Mouse (Mus musculus): ENCODE results near the gene Ywhag. TPM values are rescaled to one million over a fixed set of nuclear protein-coding genes. Genes with fewer than 3 reads are reported as not detected.

Gene Ywhag
- polyA plus RNA-seq, 1 experiment from 2014 or later: 720 TPM

DNA sequence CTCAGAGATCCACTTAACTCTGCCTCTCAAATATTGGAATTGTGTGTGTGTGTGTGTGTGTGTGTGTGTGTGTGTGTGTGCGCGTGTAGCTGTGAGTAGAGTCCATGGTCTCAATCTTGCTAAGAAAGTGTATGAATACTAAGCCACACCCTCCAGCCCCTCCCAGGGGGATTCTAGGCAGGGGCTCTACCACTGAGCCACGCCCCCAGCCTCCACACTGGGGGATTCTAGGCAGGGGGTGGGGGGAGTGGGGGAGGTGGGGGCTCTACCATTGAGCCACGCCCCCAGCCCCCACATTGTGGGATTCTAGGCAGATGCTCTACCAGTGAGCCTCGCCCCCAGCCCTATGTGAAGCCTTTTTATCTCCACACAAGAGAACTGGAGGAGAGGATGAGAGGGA is 12.2 kb upstream of the Ywhag start:
- ATAC-seq (replicated peaks): no peak
- H3K27me3 ChIP-seq: no peaks in the 10 kb centered on the region
- H3K27ac ChIP-seq (replicated peaks): no peak overlapping the region
- H3K4me3 ChIP-seq: no peak overlapping the region
- H3K36me3 ChIP-seq: no peaks in the 10 kb centered on the region
- no peak overlapping the region for H3K4me2 ChIP-seq (replicated peaks)
- 78% methylated on average over 5 of the region's 5 CpGs for WGBS
- no peak overlapping the region for H3K9ac ChIP-seq (replicated peaks)
- H3K9me3 ChIP-seq: no peaks in the 10 kb centered on the region
- H3K4me1 ChIP-seq: peaks cover 9% of the 10 kb centered on the region

DNA sequence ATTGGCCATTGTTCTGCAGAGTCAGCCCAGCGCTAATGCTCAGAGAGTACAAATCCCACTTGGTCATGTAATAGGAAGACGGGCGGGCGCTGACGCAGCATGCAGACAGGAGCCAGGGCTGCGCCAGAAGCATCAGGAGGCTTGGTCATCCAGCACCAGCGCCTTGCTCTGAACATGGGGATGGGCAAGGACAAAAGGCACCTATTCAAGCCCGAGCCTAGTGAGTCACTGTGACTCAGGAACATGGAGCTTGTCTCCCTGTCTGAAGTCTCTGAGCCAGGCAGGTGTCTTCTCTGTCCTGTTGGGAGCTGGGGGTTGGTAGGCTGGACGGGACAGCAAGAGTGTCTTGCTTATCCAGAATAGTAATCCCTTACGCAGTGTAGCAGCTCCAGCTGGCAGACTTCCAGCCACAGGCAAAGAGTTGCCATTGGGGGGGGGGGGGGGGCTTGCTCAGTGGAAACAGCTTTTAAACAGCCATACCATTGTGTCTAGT is 11.5 kb upstream of the Ywhag start:
- 35% methylated on average over 10 of the region's 10 CpGs for WGBS
- H3K9ac ChIP-seq (replicated peaks): no peak overlapping the region
- H3K4me1 ChIP-seq: peaks cover 9% of the 10 kb centered on the region
- no peaks in the 10 kb centered on the region for H3K27me3 ChIP-seq
- no peak for ATAC-seq (replicated peaks)
- H3K36me3 ChIP-seq: no peaks in the 10 kb centered on the region
- H3K4me3 ChIP-seq: no peak overlapping the region
- H3K9me3 ChIP-seq: no peaks in the 10 kb centered on the region
- no peak overlapping the region for H3K27ac ChIP-seq (replicated peaks)
- H3K4me2 ChIP-seq (replicated peaks): 0 out of 2 replicates have a peak overlapping the region, but pooled peaks have one; percentile 5

DNA sequence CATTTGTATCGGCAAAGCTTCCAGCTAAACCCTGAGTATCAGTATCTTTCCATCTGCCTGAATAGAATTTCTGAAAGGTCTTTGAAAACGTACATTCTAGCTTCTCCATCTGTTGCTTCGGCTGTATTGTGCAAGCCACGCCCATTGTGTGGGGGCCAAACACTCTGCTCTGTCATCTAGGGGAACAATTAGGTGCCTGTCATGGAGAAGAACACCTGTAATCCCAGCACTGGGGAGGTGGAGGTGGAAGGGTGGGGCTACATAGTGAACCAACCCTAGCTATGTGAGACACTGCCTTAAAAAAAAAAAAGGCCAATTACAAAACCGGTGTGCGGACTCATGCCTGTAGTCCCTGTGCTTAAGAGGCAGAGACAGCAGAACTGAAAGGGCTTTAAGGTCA is 8.3 kb upstream of the Ywhag start:
- 63% methylated on average over 6 of the region's 6 CpGs for WGBS
- Histone ChIP-seq H3K4me3 (no peak overlapping the region), H3K4me2 (replicated peaks) (no peak overlapping the region), H3K9me3 (no peaks in the 10 kb centered on the region), H3K27me3 (no peaks in the 10 kb centered on the region), H3K27ac (replicated peaks) (no peak overlapping the region), H3K9ac (replicated peaks) (no peak overlapping the region), H3K4me1 (peaks cover 9% of the 10 kb centered on the region), H3K36me3 (no peaks in the 10 kb centered on the region)
- ATAC-seq (replicated peaks): no peak

DNA sequence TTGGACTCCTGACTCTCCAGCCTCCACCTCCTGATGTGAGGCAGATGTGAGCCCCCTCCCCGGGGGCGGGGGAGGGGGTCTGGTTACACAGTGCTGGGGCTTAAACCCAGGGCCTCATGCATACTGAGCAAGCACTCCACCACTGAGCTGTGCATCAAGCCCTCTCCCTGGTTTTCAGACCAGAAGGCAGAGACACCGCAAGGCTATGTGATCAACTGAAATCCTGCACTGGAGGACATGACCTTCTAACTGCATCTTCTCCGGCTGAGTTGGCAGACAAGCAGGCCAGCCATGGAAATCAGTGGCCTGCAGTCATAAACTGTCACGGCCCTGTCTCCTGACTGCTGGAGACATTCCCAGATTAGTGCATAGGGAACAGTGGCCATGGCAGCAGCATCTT is 6.2 kb upstream of the Ywhag start:
- H3K4me3 ChIP-seq: no peak overlapping the region
- H3K4me1 ChIP-seq: peaks cover under 1% of the 10 kb centered on the region; the same call in 1 of the 2 replicates
- H3K27ac ChIP-seq (replicated peaks): no peak overlapping the region
- no peaks in the 10 kb centered on the region for H3K36me3 ChIP-seq
- 69% methylated on average over 5 of the region's 5 CpGs for WGBS
- H3K4me2 ChIP-seq (replicated peaks): no peak overlapping the region
- no peak overlapping the region for H3K9ac ChIP-seq (replicated peaks)
- no peak for ATAC-seq (replicated peaks)
- no peaks in the 10 kb centered on the region for H3K27me3 ChIP-seq
- no peaks in the 10 kb centered on the region for H3K9me3 ChIP-seq

DNA sequence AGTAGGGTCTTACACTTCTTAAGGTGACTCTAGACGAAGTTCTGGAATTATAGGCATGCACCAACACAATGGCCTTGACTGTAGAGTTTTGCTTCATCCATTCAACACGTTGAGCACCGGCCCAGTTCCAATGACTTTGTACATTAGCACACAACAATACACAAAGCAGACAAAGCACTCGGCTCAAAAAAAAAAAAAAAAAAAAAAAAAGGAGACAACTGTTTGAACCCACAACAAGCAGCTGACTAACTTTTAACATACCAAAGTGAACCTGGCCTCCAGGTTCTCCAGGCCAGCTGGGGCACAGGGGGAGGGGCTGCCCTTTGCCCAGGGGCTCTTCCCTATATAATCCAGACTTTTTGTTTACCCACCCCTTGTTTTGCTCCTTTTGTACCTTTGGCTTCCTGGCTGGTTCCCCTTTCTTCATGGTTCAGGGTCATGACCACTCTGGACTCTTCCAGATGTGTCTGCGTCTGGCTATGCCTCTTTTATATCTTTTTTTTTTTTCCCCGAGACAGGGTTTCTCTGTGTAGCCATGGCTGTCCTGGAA is 1.3 kb upstream of the Ywhag start:
- Histone ChIP-seq H3K27me3 (no peaks in the 10 kb centered on the region), H3K4me3 (no peak overlapping the region), H3K9me3 (no peaks in the 10 kb centered on the region), H3K4me2 (replicated peaks) (no peak overlapping the region), H3K4me1 (peaks cover 27% of the 10 kb centered on the region), H3K36me3 (peaks cover 12% of the 10 kb centered on the region), H3K9ac (replicated peaks) (no peak overlapping the region), H3K27ac (replicated peaks) (0 out of 2 replicates have a peak overlapping the region, but pooled peaks have one; percentile 98)
- WGBS: 82% methylated on average over 6 of the region's 6 CpGs
- no peak for ATAC-seq (replicated peaks)

DNA sequence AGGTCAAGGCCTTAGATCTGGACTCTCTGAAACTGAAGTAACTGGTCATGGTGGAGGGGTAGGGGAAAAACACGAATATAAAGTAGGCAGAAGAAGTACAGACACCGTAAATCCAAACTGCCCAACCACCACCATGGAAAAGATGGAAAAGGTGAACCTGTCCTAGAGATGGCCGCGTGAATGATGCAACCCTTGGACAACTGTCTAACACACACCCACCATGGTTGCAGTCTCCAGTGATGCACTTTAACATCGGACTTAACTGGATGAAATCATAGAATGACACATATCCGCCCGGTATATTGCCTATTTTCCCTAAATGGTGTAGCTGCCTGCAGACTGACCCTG is 734 bp upstream of the Ywhag start:
- Histone ChIP-seq H3K9ac (replicated peaks) (peak overlapping the region; percentile 91; the same call in 1 of the 2 replicates), H3K36me3 (peaks cover 17% of the 10 kb centered on the region), H3K4me2 (replicated peaks) (peak overlapping the region; percentile 35), H3K4me3 (peak overlapping the region; percentile 89), H3K4me1 (peaks cover 32% of the 10 kb centered on the region), H3K9me3 (no peaks in the 10 kb centered on the region), H3K27me3 (no peaks in the 10 kb centered on the region), H3K27ac (replicated peaks) (peak overlapping the region; percentile 98)
- ATAC-seq (replicated peaks): no peak
- WGBS: 52% methylated on average over 7 of the region's 7 CpGs

DNA sequence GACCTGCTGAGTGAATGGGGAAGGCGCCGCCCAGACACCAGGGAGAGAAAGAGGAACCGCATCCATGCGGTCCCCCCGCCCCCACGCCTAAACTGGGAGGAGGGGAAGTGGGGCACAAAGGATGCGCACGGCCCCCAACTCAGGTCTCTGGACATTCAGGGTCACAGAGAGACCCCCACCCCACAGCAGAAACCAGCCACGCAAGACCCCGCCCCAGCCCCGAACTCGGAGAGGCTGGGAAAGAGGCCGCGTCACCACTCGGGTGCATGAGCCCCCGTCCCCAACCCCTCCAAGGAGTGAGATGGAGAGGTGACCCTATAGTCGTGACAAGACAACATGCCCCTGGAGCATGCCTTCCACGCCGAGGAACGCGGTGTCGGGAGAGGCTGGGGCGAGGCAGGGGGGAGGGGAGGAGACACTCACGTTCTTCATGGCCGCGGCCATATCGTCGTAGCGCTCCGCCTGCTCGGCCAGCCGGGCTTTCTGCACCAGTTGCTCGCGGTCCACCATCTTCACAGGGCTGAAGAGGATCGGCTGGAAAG is 445 bp downstream of the Ywhag start:
- 0% methylated on average over 35 of the region's 35 CpGs for WGBS
- H3K27ac ChIP-seq (replicated peaks): peak overlapping the region; percentile 98
- peaks cover 29% of the 10 kb centered on the region for H3K36me3 ChIP-seq
- H3K4me3 ChIP-seq: peak overlapping the region; percentile 89
- ATAC-seq (replicated peaks): peak; percentile 66
- H3K9me3 ChIP-seq: no peaks in the 10 kb centered on the region
- H3K27me3 ChIP-seq: no peaks in the 10 kb centered on the region
- H3K4me2 ChIP-seq (replicated peaks): peak overlapping the region; percentile 57
- H3K9ac ChIP-seq (replicated peaks): peak overlapping the region; percentile 91
- peaks cover 43% of the 10 kb centered on the region for H3K4me1 ChIP-seq

DNA sequence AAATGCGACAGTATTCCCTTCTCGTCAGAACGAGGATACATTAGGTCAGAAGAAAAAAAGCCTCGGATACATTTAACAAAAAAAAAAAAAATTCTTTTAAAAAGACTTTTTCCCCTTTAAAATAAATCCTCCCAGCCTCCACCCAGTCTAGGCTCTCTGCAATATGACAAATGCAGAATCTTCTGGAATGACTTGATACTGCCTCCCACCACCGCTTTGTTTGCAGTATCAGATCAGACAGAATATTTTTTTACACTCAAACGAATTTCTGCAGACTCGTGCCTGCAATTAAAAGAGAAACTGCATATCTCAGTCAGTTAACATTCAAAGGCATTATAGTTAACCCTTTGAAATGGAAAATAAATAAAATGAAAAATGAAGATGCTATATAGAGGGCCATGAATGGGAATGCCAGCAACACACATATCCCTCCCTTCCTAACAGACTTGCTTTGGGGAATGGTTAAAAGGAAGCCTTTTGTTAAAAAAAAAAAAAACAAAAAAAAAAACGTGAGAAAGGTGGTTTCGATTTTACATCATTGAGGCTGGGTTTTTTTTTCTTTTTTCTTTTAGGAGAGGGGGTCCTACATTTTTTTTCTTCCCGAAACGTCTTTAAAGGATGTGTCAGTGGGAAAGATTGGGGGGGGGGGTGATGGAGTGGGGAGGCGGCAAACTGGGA is 1.1 kb downstream of the Ywhag start:
- no peak for ATAC-seq (replicated peaks)
- Histone ChIP-seq H3K27me3 (no peaks in the 10 kb centered on the region), H3K36me3 (peaks cover 34% of the 10 kb centered on the region), H3K9ac (replicated peaks) (peak overlapping the region; percentile 91), H3K4me2 (replicated peaks) (peak overlapping the region; percentile 57), H3K27ac (replicated peaks) (peak overlapping the region; percentile 98), H3K4me1 (peaks cover 48% of the 10 kb centered on the region), H3K9me3 (no peaks in the 10 kb centered on the region), H3K4me3 (peak overlapping the region; percentile 89)
- 9% methylated on average over 12 of the region's 12 CpGs for WGBS

DNA sequence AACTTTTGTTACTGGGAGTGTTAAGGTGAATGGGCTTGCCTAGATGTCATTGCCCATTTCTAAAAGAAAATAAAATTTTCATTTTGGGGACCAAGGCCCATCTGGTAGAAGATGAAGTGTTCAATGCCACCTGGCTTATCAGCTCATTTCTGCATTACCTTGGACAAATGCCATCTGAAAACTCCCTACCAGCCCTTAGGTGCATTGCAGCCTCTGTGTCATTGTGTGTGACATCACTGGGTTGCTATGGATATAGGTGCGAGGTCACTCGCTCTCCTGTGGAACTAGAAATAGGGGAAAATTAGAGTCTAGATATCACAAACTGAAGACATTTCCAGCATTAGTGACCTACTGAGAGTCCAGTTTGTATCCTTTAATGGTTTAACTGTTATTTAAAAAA is 2.1 kb downstream of the Ywhag start:
- no peaks in the 10 kb centered on the region for H3K27me3 ChIP-seq
- no peaks in the 10 kb centered on the region for H3K9me3 ChIP-seq
- ATAC-seq (replicated peaks): no peak
- 59% methylated on average over 2 of the region's 2 CpGs for WGBS
- peak overlapping the region; percentile 57 for H3K4me2 ChIP-seq (replicated peaks)
- H3K9ac ChIP-seq (replicated peaks): peak overlapping the region; percentile 91
- peaks cover 34% of the 10 kb centered on the region for H3K36me3 ChIP-seq
- peak overlapping the region; percentile 89 for H3K4me3 ChIP-seq
- no peak overlapping the region for H3K27ac ChIP-seq (replicated peaks)
- H3K4me1 ChIP-seq: peaks cover 57% of the 10 kb centered on the region

DNA sequence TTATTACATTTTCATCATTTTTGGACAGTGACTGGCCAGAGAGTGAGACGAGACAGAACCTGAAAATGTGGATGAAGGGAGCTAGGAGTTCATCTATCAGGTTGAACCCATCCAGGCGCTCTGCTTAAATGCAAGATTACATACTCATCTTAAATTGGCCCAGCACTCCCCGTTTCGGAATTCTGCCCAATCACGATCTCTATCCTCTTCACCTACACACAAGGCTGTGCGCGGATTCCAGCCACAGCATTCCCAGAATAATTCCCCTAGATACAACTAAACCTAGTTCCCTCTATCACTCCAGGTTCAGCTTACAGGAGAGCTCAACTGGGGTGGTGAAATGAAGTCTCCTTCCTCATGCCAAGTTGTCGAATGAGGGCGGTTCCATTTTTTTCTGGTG is 2.9 kb downstream of the Ywhag start:
- H3K9me3 ChIP-seq: no peaks in the 10 kb centered on the region
- H3K4me3 ChIP-seq: peak overlapping the region; percentile 89
- peak overlapping the region; percentile 57 for H3K4me2 ChIP-seq (replicated peaks)
- ATAC-seq (replicated peaks): no peak
- no peak overlapping the region for H3K9ac ChIP-seq (replicated peaks)
- 91% methylated on average over 9 of the region's 9 CpGs for WGBS
- no peak overlapping the region for H3K27ac ChIP-seq (replicated peaks)
- peaks cover 63% of the 10 kb centered on the region for H3K4me1 ChIP-seq
- no peaks in the 10 kb centered on the region for H3K27me3 ChIP-seq
- H3K36me3 ChIP-seq: peaks cover 34% of the 10 kb centered on the region

DNA sequence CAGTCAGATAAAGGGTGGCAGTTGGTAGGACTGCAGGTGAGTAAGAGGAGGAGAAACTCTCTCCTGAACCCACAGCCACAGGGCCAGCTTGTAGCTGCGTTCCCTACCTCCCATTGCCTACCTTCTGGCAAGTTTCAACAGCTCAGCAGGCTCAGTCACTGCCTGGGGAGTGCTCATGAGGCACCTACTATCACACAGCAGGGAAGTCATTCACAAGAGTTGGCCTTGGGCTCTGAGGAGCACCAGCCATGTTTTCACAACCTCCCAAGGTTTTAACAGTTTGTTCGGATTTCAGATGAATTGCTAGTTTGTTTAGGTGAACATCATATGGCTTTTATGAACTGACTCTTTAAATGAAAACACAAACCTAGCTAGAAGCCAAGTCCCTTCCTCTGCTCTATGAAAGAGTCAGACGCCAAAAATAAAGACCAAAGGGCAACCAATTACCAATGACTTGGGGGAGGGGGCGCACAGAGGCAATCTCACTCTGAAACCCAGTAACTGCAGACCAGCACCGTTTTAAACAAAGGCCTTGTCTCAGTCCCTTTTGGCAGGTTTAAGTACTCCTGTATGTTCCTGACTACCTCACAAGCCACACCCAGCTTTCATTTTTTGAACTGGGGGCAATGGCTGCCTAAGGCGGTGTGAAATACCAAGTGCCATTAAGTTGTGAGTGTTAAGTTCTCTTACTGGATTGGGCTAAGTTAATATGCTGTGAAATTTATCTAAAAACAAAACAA is 4.6 kb downstream of the Ywhag start:
- H3K9ac ChIP-seq (replicated peaks): no peak overlapping the region
- peaks cover 34% of the 10 kb centered on the region for H3K36me3 ChIP-seq
- H3K4me2 ChIP-seq (replicated peaks): no peak overlapping the region
- H3K27me3 ChIP-seq: no peaks in the 10 kb centered on the region
- no peak for ATAC-seq (replicated peaks)
- no peaks in the 10 kb centered on the region for H3K9me3 ChIP-seq
- 78% methylated on average over 6 of the region's 6 CpGs for WGBS
- H3K4me1 ChIP-seq: peaks cover 73% of the 10 kb centered on the region
- no peak overlapping the region for H3K4me3 ChIP-seq
- H3K27ac ChIP-seq (replicated peaks): no peak overlapping the region

DNA sequence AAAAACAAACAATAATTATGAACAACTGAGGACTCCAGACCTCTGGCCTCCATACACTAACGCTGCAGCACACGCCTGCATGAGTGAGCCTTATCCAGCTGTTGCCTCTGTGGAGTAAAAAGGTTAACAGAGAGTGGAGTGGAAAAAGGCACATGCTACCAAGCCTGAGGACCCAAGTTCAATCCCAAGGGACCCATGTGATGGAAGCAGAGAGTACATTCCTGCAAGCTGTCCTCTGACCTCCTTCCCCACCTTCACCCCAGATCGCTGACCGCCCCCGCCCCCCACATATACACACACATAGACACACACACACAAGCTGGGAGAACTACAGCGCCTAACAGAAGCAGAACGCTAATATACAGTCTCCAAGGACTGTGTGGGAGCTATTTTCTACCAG is 10.5 kb downstream of the Ywhag start:
- H3K27me3 ChIP-seq: no peaks in the 10 kb centered on the region
- no peak for ATAC-seq (replicated peaks)
- no peak overlapping the region for H3K9ac ChIP-seq (replicated peaks)
- no peak overlapping the region for H3K4me2 ChIP-seq (replicated peaks)
- H3K4me1 ChIP-seq: peaks cover 42% of the 10 kb centered on the region
- H3K9me3 ChIP-seq: no peaks in the 10 kb centered on the region
- WGBS: 97% methylated on average over 7 of the region's 7 CpGs
- H3K36me3 ChIP-seq: peaks cover 45% of the 10 kb centered on the region
- H3K4me3 ChIP-seq: no peak overlapping the region
- H3K27ac ChIP-seq (replicated peaks): no peak overlapping the region

Data from forebrain, embryonic 15.5 days (tissue).